Mouse (Mus musculus): ENCODE data around the gene Rfc2.

- no peak for TF ChIP-seq CTCF (IDR thresholded peaks at IDR 0.05; ENCODE audit: extremely low read depth, insufficient read depth, insufficient read length, insufficient replicate concordance)
- TF ChIP-seq POLR2A (IDR thresholded peaks at IDR 0.05; ENCODE audit: low read depth, low read length) = no peak
Measured at GRCm38 (mm10) chr5:134567445-134567844, 13.7 kb upstream of the Rfc2 start.

Measured in spleen, adult 2 months (tissue).